Mouse (Mus musculus): Measurements from ENCODE around the gene Myct1. TPM values are rescaled to one million over a fixed set of nuclear protein-coding genes. Genes with fewer than 3 reads are reported as not detected.

Myct1 gene
- polyA plus RNA-seq, 1 experiment from 2014 or later = 1.2 TPM

DNA sequence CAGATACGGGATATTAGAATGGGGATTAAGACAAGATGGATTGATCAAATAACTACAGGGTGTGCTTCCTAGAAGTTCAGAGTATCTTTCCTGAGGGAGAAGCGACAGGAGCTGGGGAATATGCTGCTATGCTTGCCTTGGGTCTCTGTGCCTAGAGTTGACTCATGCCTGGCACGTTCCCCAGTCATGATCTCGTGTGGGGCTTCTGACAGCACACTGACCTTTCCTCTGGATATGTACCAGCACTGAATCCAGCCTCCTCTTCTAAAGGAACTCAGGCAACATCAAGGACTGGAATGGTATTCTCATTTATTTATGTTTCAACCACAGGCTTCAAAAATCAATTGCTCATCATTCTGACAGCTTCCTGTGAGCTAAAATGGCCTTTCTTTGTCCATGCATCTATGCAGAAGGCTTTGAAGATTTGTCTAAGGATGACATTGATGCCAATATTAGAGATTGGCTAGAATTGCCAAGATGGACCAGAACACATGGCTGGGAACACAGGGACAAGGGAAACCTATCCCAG is 40.2 kb downstream of the Myct1 start:
- no peak overlapping the region for H3K4me2 ChIP-seq
- H3K36me3 ChIP-seq = no peaks in the 10 kb centered on the region
- H3K4me3 ChIP-seq = no peak overlapping the region
- no peaks in the 10 kb centered on the region for H3K4me1 ChIP-seq (replicated peaks)
- no peaks in the 10 kb centered on the region for H3K27me3 ChIP-seq
- no peak overlapping the region for H3K9ac ChIP-seq
- no peaks in the 10 kb centered on the region for H3K9me3 ChIP-seq
- WGBS = 81% methylated on average over 4 of the region's 4 CpGs
- no peak for ATAC-seq (ENCODE audit: low FRiP score, low read depth)
- no peak overlapping the region for H3K27ac ChIP-seq (replicated peaks)

DNA sequence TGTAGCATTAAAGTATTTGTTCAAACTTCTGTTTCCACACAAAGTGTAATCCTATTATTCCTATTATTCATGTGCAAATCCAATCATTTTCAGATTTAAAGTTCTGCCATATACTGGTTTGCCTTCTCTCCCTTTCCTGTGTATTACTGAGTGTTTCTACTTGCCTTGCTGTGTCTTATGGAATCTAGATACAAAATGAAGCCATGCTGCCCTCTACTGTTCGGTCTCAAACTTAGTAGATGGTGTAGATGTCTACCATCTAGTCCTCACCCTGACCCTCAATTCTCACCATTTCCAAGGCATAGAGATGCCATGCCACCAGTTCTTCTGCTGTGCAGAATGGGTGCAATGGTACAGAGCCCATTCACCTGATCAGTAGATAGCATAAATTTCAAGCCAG is 40.8 kb downstream of the Myct1 start:
- no peak overlapping the region for H3K9ac ChIP-seq
- ATAC-seq (ENCODE audit: low FRiP score, low read depth) = peak; percentile 68; the same call in 1 of the 2 replicates
- H3K27me3 ChIP-seq = no peaks in the 10 kb centered on the region
- no peaks in the 10 kb centered on the region for H3K36me3 ChIP-seq
- 51% methylated on average over 1 of the region's 1 CpGs for WGBS
- no peak overlapping the region for H3K4me3 ChIP-seq
- no peaks in the 10 kb centered on the region for H3K9me3 ChIP-seq
- H3K4me2 ChIP-seq = no peak overlapping the region
- H3K4me1 ChIP-seq (replicated peaks) = no peaks in the 10 kb centered on the region
- no peak overlapping the region for H3K27ac ChIP-seq (replicated peaks)

DNA sequence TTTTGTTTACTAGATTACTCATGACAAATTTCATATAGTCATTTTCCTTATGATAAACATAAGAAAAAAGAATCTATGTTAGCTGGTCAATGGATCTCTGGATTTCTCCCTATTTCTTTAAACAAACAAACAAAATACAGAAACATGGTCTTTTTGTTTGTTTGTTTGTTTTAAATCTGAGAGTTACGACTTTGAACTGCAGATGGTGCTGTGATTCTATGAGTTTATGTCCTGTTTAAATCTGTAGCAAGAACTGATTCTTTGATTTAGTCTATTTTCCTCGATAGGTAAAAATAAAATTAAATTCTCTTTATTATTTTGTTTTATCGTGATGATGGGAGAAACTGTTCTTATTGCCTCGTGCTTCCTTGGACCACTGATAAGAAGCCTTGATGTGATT is 43.7 kb downstream of the Myct1 start:
- Histone ChIP-seq H3K9ac (no peak overlapping the region), H3K27me3 (no peaks in the 10 kb centered on the region), H3K27ac (replicated peaks) (no peak overlapping the region), H3K4me1 (replicated peaks) (no peaks in the 10 kb centered on the region), H3K36me3 (no peaks in the 10 kb centered on the region), H3K9me3 (no peaks in the 10 kb centered on the region), H3K4me3 (no peak overlapping the region), H3K4me2 (no peak overlapping the region)
- 88% methylated on average over 4 of the region's 4 CpGs for WGBS
- ATAC-seq (ENCODE audit: low FRiP score, low read depth) = no peak

DNA sequence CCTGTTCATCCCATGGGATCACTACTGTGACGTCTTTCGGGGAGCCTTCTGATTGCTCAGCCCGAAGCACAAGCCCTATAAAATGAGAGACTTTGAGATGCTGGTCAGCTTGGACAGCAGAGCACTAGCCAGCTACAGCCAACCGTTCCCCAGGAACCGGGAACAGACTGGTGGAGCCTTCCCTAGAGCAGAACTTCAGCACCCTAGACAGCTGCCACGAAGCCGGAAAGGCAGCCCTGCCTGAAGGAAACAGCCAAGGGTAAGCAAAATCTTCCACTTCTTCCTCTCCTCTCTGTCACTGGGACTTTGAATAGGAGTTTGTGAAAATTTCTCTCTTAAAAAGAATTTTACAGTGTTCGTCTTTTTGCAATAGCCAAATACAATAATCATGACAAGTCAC is 45.5 kb downstream of the Myct1 start, which contains the start of gene Vip:
Vip (plus strand) TSS at position 107 of the 400 bp plus-strand sequence.
- ATAC-seq (ENCODE audit: low FRiP score, low read depth) = no peak
- no peak within 1 kb of the TSS for H3K27ac ChIP-seq (replicated peaks)
- no peaks in the 10 kb centered on the region for H3K27me3 ChIP-seq
- H3K4me2 ChIP-seq = no peak within 1 kb of the TSS
- H3K9me3 ChIP-seq = no peaks in the 10 kb centered on the region
- no peaks in the 10 kb centered on the region for H3K4me1 ChIP-seq (replicated peaks)
- no peak within 1 kb of the TSS for H3K9ac ChIP-seq
- no peak within 1 kb of the TSS for H3K4me3 ChIP-seq
- H3K36me3 ChIP-seq = no peaks in the 10 kb centered on the region
- WGBS = 35% methylated on average over 8 of the region's 8 CpGs

Other genes starting within 250 kb of the Myct1 start
- gene Syne1, start 42.3 kb upstream of the Myct1 start, polyA plus RNA-seq (2015; fragmentation: Nextera tagmentation; extraction: Ambion mirVana) = 15.2 and 18.5 TPM in 2 replicates
- gene Vip, start 45.4 kb downstream of the Myct1 start, polyA plus RNA-seq (2015; fragmentation: Nextera tagmentation; extraction: Ambion mirVana) = 1.2 and 2.2 TPM in 2 replicates
- 14.2 and 16.9 TPM in 2 replicates for gene Fbxo5, start 211.8 kb downstream of the Myct1 start, polyA plus RNA-seq (2015; fragmentation: Nextera tagmentation; extraction: Ambion mirVana)
- 10.6 and 12.3 TPM in 2 replicates for gene Mtrf1l, start 230.1 kb downstream of the Myct1 start, polyA plus RNA-seq (2015; fragmentation: Nextera tagmentation; extraction: Ambion mirVana)

Data from hindbrain, embryonic 15.5 days (tissue).